Mouse (Mus musculus) adrenal gland, adult 8-10 months (tissue): ENCODE measurements around the gene Myadml2. TPM values are rescaled to one million over a fixed set of nuclear protein-coding genes. Genes with fewer than 3 reads are reported as not detected.

Experiments
- DNase-seq: peaks from one replicate; pipeline ENCODE4 v3.0.0; 2022
- total RNA-seq, 4 experiments: library from RNA; stranded (reverse); gene quantifications; 2 replicates each; pipeline ENCODE4 v1.2.4; 2022

The Myadml2 gene
- total RNA-seq, 4 experiments from 2014 or later: 0.65 to 1.2 (median 0.81) TPM; not detected in 1

DNA sequence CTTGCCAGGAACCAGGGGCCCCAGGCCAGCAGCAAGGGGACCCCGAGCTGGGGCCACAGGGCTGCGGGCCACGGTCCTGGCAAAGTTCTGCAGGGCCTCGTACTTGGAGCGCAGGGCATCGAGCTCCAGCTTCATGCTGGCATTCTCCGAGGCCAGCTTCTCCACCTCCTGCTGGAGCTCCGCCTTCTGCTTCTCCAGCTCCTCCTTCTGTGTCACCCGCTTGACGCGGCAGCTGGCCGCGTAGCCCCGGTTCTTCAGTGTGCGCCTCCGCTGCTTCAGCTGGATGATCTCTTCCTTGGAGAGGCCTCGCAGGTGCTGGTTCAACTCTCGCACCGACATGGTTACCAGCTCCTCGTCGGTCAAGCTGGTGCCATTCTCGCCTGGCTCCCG is 18.6 kb downstream of the Myadml2 start:
- DNase-seq: no peak

DNA sequence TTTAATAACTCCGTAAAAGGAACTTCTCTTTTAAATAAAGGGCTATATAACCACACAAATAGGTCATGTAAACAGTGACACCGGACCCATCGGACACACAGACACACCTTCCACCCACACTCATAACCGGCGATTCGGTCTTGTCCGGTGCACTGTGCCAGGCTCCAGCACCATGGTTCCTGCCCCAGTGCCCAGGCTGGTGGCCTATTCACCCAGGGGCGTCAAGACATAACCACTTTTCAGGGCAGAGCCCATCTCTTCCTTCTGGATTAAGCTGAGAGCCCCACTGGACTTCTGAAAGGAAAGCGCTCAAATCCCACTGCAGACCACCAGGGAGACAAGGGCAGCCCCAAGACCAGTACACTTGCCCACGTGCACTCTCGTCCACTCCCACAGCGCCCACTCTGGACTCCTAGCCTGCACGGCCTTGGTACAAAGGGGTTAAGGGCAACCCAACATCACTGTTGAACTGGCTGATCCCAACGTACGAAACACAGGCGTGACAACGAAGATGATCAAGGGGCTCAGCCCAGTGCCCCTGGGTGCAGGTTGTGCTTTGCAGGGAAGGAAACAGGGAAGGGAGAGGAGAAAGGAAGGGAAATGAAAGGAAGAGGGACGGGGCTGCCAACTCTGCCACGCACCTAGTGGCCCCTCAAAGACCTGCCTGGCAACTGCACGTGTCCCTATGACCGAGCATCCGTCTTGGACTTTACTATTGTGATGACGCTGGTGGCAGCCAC is 19.2 kb downstream of the Myadml2 start:
- DNase-seq: no peak

DNA sequence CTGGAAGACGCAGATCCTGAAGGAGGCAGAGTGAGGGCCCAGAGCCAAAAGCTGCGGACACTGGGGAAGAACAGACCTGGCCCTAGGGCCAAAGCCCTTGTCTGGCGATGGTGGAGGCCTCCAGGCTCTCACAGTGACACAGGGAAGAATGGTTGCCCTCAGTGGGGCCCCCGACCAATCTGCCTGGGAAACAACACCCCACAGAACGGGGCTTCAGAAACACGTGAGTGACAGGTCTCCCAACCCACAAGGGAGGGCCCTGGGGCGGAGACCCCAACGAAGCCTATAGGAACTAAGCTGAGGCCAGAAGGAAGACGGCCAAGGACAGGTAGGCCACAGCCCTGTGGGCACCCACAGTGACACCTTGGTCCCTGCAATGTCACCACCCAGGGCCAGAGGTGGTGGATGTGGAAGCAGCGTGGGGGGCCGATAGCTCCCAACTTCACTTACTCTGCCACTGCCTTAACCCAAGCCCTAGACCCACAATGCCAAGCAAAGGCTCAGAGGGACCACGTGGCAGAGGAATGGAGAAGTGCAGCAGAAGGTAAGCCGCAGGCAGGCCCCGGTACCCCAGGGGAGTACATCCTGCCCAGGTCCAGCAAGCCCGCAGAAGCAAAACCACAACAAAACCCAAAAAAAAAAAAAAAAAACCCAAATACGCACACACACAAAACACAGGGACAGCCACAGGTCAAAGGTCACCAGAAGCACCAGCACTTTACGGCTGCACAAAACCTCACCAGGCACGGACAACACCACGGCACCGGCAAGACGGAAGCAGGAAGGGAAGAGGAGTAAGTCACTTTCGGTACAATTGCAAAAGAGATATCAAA is 20.3 kb downstream of the Myadml2 start:
- DNase-seq: no peak

DNA sequence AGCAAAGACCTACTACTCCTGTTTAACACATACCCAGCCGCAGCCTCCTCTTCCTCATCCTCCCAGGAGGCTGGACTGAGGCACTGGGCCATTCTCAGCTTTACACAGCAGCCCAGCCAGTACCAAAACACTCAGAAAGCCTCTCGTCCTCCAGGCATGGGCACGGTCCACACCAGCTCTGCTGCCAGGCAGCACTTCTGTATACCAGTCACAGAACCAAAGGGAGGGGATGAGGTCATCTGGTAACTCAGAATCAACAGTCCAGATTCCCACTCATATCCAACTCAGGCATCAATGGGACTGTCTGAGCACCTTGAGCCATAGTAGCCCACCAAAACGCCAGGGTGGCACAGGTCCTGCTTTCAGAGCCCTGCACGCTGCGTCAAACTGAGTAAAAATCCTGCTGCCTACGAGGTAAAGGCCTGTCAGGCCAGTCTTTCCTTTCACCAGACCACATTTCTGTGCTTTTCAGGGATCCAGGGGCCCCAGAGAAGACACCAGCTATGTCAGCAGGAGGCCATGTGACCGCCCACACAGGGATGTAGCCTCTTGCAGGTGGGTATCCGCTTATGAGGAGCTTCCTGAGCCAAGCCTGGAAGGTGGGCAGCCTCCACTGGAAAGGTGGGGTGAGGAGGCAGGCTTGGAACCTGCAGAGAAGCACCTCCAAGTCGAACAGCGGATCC is 21.0 kb downstream of the Myadml2 start:
- no peak for DNase-seq

DNA sequence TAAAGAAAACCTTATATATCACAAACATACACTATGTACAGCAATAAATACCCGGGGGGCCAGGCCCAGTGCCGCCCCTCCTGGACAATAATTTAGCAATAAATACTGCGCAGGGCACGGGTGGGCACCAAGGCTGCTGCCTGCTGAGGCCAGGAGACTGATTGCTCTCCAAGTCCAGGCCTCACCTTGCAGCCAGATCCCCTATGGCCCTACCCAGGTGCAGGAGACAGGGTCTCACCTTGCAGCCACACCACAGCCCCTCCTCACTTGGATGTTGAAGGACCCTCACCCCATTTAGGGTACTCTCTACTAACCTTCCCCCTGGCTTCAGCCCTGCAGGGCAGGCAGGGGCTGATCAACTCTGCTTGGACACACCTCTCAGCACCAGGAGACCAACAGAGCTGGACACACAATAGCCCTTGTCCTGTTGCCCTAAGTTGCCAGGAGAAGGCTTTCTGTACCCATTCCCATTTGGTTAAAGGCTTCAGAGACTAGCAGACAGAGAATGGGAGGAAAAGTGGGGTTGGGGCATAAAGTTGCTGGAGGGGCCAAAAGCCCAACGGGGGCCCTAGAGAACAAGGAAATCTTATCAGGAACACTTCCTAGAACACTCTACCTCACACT is 22.7 kb downstream of the Myadml2 start, which contains the start of gene Sirt7:
TSS of gene Sirt7 (minus strand) at position 89 of the 624 bp plus-strand sequence.
- no peak for DNase-seq

DNA sequence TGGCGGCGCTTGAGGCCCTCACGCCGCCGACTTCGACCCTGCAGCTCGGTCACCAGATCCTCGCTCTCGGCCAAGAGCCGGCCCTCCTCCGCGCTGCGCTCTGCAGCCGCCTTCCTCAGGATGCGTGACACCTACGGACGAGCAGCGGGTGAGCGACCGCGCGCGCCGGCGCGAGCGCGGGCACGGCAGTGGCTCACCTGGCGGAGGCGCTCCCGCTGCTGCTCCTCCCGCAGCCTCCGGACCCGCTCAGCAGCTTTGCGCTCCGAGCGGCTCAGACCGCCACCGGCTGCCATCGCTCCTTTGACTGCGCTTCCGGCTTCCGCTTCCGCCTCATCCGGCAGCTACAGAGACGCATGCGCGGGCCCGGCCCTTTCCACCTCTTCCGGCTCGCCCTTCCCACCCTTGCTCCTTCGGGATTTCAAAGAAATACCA is 23.3 kb downstream of the Myadml2 start:
- peak; percentile 79 for DNase-seq

DNA sequence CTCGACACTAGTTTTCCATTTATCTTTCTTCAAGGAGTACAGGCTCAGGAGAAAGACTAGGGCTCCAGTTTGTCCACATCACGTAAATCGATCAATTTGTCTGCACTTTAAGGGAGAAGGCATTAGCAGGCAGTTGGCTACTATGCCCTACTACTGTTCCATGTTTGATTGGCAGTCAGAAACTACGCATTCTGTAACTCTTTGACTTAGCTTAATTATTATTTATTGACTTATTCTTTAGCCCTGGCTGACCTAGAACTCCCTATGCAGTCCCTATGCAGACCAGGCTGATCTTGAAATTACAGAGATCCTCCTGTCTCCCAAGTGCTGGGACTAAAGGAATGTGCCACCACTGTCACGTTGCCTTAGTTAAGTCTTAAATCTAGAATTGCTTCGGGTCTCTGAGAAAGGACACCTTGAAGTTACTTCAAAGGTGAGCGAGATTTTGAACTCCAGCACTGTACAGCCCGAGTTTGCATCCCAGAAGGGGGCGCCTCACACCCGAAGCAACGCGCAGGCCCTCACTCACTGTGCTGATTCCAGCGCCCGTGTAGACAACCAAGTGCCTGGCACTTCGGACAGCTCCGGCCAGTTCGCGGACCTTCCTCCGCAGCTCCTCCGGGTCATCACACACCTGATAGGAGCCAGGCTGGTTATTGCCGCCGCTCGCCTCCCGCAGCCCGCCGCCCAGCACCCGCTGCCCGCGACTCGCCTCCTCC is 23.8 kb downstream of the Myadml2 start:
- DNase-seq: no peak

DNA sequence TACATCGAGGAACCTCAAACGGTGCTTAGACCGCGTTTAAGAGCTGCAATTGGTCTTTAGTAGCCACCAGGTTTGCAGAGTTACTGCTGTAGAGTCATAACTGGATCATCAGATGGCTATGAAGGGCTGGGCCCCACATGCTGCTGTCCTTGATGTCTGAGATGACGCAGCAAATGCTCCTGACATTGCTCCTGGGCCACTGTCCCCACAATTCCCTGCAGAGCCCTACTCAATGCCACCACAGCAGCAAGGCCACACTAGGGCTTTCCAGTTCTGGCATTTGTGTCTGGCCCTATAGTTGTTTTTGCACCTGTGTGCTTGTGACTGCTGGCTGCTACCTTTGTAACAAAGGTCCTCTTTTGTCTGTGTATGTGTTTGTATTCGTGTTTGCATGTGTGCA is 25.2 kb downstream of the Myadml2 start:
- no peak for DNase-seq

DNA sequence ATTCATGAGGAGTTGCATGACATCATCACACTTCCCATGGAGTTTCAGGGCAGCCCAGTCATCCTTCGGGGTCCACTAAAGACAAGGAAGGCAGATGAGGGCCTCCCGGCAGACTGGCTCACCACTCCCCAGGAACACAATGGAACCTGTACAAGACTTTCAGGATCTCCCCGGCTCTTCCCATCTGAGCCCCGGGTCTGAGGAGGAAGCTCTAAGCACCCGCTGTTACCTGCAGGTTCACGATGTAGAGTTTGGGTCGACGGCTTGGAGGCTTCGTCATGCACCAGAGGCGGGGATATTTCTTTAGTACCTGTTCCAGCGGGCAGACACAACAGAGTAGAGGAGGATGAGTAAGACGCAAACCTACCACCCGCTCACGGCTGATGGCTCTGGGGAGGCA is 27.8 kb downstream of the Myadml2 start:
- no peak for DNase-seq

DNA sequence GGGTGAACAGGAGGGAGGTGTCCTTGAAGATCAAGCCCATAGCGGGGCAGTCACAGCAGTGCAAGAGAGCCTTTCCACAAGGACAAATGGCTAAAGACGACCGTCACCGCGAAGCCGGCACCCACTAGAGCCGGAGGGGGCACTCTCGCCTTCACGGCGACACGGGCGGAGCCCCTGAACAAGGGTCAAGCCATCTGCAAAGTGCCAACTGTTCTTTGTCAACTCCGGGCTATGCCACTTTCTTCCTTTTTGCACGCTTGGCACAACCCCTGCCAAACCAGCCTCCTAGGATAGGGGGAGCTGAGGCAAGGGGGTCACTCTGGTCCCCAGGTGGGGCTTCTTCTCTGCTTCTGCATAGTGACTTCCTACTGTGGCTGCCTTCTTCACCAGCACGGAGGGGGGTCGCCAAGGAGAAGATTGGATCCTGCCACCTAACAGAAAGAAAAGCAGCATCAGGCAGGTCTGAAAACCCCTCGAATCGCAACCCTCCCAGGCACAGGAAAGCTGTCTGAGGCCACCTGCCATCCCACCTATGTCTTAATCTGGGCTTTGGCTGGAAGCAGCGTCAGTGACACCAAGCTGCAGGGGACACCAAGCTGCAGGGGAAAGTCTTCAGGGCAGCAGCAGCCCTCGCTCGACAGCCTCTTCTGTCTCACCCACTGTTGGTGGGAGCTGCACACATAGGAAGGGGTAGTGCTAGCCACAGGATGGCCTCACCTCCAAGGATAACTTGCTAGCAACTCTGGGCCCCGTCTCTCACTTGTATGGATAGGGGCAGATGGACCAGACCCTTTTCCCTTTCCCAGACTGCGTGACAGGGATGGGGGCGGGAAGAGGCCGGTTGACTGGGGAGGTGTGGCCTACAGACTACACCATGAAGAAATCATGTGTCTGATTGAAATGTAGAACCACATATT is 29.1 kb downstream of the Myadml2 start:
- DNase-seq: no peak

DNA sequence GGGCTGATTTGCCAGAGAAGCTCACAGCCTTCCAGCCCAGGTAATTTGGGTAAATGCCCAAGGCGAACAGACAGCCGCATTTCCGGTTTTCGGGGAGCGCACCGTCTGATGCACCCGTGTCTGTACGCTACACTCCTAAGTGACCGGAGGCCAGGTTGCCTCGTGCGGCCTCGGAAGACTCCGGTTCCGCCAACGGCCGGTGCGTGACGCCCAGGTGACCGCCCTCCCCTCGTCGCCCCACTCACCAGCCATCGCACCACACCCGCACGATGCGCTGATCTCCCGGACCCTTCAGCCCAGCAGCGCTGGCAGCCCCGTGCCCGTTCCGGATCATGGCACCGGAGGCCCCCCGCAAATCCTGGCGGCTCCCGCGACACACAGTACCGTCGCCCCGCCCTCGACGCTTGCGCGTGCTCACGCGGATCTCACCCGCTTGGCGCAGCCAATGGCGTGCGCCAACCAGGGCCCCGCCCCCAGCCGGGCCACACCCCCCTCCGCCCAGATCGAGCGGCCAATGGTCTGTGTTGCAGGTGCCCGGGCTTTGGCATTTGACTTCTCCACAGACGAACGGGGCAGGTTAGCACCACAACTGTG is 30.3 kb downstream of the Myadml2 start, which contains the start of gene Pcyt2:
TSS of gene Pcyt2 (minus strand) at position 418 of the 594 bp plus-strand sequence.
- DNase-seq: peak; percentile 92

DNA sequence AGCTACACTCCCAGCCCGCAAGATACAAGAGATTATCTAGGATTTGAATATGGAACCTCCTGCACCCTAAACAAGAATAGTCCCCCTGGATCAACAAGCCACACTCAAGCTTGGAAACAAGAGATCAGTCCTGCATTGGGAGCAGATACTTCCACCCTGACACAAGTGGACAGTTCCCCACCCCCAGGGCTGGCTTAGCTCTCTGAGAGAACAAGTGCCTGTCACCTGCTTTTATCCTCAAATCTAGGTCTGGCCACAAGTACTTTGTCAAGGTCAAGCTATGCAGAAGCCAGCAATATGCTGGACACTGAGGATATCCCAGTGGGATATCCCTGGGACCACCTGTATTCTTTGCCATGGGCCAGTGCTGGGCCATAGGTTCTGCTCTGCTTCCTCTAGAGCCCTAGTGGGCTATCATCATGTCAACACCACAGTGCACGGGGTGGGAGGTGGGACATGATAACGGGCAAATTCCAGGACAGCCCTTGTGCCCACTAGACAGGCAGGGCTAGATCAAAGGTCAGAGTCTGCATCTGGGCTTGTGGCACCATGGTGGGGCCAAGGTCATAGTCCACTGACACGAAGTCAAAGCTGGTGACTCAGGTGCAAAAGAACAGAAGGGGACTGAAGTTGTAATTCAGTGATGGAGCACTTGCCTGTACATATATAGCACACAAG is 31.2 kb downstream of the Myadml2 start:
- no peak for DNase-seq

DNA sequence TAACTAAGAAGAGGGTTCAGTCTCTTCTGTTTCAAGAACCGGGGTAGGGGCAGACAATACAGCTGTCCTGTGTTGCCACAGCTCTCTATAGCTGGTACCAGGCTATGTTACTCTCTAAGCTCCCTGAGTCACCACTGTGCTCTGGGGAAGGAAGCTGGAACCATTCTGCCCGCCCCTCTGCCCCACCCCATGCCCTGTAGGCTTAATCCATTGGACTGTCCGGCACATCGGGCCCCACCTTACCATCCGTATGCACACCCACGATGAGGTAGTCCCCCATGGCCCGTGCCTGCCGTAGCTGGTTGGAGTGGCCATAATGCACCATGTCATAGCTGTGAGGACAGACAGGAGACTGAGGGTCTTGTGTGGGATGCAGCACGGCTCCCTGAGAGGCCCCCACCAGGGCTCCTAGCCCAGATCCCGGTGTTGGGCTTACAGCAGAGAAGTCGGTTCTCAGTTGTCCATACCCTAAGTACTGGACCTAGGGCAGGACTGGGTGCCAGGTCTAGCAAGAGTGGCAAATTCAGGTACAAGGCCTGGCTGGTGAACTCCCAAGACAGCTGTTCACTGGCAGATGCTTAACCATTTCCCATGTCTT is 32.3 kb downstream of the Myadml2 start:
- DNase-seq: no peak

DNA sequence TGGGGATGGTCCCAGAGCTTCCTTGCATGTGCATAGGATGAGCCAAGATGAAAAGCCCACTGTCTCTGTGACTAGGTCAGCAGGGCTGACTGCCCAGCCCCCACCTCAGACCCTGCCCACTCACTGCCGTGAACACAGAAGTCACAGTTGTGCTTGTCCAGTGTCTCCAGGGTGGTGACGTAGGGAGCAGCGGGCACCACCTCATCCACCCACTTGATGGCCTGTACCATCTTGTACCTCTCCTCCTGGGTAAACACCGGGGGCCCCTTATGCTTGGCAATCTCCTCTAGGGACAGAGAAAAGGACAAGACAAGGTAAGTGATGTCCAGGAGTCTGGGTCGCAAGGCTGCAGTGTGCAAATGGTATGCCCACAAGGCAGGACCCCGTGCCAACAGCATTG is 32.8 kb downstream of the Myadml2 start:
- no peak for DNase-seq

DNA sequence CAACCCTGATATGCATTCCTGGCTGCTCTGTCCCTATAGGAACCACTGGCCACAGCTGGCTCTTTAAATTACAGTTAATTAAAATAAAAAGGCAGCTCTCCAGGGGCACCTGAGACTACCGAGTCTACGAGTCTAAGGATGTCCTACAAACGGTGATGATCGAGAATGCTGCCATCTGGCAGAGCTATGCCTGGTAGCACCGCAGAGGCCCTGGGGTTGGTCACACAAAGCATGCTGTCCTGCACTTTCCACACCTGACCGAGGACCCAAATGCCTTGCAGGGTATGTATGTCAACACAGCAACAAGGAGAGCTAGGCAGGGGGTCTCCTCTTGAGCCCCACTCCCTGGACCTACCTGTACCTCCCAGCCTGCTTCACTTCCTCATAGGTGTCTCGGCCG is 34.0 kb downstream of the Myadml2 start:
- DNase-seq: no peak

DNA sequence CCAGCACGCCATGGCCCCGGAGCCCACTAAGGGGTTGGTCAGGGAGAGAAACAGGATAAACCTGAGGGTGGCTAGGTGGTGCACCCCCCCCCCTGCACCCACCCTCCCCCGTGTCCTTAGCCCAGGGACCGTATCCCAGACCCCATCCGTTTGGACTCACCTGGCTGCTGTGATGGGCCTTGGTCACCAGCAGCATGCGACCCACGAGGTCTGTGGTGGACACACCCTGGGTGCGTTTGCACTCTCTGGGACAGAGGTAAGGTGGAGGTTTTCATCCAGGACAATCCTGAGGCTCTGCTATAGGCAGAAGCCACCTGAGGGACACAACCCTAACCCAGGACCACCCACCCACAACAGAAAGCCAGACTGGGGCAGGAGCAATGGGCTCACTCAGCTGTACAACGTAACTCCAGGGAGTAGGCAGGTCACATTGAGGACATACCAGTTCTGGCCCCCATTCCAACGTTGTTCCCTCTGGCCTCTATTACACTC is 34.4 kb downstream of the Myadml2 start:
- DNase-seq: no peak

DNA sequence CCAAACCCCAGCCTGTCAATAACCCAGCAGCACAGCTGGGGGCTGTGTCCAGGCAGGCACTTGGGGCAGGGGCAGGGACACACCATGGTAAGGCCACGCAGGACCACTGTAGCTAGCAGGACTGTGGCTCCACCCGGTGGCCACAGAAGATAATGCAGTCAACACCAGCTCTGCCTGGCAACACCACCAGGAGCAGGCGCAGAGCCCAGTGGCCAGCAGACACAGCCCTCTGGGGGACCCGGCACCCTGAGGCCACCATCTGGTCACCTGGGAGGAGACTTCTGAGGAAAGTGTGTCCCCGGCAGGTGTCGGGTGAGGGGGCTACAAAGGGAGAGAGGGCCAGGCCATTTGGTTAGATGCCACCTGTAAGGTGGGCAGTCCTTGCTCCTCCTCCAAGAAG is 35.2 kb downstream of the Myadml2 start:
- DNase-seq: no peak

DNA sequence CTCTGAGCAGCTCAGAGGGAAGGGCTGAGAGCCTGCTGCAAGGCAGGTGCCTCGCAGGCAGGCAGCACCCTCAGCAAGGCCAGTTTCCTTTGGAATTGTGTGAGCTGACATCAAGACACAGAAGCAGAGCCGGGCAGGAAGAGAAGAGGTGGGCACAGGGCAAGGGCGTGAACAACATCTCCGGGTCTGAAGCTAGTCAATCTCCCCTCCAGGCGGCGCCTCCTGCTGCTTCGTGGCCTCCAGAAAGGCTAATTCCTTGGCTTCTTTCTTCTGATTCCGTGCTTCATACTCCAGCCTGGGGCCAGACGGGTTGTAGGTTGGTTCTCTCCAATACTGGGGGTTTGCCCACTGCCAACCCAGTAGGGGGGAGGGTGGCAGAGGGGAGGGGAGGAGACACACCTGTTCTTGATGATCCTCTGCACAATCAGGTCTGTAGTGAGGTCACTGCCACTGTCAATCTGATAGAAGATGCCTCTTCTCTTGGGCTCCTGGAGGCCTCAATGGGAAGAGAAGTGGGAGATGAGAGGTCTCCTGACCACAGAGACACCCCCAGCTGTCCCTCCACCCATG is 37.4 kb downstream of the Myadml2 start:
- DNase-seq: no peak

DNA sequence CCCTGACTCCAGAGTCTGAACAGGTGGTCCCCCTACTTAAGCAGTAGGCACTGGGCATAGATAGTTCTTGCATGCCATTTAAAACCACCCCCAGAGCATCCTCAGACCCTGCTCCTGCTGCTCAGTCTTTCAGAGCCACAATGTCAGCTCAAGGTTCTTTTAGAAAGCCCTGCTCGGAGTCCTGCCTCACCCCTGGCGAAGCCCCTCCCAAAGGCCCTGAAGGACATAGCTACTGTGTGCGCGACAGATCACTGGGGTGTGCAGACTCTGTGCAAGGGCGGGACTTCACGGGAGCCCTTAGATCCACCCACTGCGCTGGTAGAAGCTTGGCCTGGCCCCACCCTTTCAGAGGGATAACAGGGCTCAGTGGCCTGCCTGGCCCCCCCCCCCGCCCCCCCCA is 38.7 kb downstream of the Myadml2 start:
- DNase-seq: no peak
